Mouse (Mus musculus) megakaryocyte, embryonic 14.5 days (primary cell): Measurements from ENCODE around the gene Cap2. TPM values are rescaled to one million over a fixed set of nuclear protein-coding genes. Genes with fewer than 3 reads are reported as not detected.

Experiments
- H3K27me3 ChIP-seq: replicated peaks from 2 replicates; pipeline ENCODE3; 2012; ENCODE audit warnings: inconsistent platforms
- H3K36me3 ChIP-seq: replicated peaks from 2 replicates; pipeline ENCODE3; 2012; ENCODE audit warnings: low read length, inconsistent platforms, mixed read lengths
- H3K4me1 ChIP-seq: 2 replicates; pipeline ENCODE4 v1.6.1; 2012; ENCODE audit warnings: inconsistent platforms
- H3K4me3 ChIP-seq: replicated peaks from 2 replicates; pipeline ENCODE3; 2012; ENCODE audit warnings: moderate library complexity, mild to moderate bottlenecking, inconsistent platforms
- H3K9me3 ChIP-seq: 2 replicates; pipeline ENCODE4 v1.6.1; 2012; ENCODE audit warnings: inconsistent platforms
- FLI1 ChIP-seq: IDR thresholded peaks from 2 replicates; pipeline ENCODE4 v1.6.1; 2012; ENCODE audit warnings: low read length, inconsistent platforms, mixed read lengths
- GATA1 ChIP-seq: IDR thresholded peaks from 3 replicates; pipeline ENCODE4 v1.6.1; 2012; ENCODE audit warnings: mixed read lengths, low read length, inconsistent platforms, borderline replicate concordance
- polyA plus RNA-seq: library from polyadenylated mRNA; stranded (reverse); fragments of >175 nt; gene quantifications from 2 replicates; pipeline ENCODE4 v1.2.3, GENCODE M21; 2012; ENCODE audit warnings: low replicate concordance; ENCODE audit not compliant: insufficient read depth

Cap2 gene
- polyA plus RNA-seq, 1 experiment: 1.5 TPM

DNA sequence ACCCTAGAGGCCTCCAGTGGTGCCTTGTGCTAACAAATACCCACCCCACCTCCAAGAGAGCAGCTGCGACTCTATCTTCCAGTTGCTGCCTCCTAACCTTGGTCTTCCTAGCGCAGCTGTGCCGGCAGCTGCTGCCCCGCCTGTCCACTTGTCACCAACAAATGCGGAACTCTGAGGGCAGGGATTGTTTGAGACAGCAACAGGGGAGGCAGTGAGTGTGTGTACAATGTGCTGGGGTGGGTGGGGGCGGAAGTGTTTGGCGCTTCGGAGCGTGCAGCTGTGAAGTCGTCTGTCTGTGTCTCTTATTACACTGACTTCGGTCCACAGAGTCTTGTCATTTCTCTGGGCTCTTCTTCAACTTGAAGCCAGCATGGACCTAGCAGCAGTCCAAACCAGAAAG is 118.0 kb downstream of the Cap2 start:
- Histone ChIP-seq H3K27me3 (peaks cover 18% of the 10 kb centered on the region), H3K4me1 (no peaks in the 10 kb centered on the region), H3K36me3 (no peaks in the 10 kb centered on the region), H3K9me3 (peaks cover 10% of the 10 kb centered on the region), H3K4me3 (peak overlapping the region; percentile 3)
- TF ChIP-seq FLI1: no peak
- no peak for TF ChIP-seq GATA1

DNA sequence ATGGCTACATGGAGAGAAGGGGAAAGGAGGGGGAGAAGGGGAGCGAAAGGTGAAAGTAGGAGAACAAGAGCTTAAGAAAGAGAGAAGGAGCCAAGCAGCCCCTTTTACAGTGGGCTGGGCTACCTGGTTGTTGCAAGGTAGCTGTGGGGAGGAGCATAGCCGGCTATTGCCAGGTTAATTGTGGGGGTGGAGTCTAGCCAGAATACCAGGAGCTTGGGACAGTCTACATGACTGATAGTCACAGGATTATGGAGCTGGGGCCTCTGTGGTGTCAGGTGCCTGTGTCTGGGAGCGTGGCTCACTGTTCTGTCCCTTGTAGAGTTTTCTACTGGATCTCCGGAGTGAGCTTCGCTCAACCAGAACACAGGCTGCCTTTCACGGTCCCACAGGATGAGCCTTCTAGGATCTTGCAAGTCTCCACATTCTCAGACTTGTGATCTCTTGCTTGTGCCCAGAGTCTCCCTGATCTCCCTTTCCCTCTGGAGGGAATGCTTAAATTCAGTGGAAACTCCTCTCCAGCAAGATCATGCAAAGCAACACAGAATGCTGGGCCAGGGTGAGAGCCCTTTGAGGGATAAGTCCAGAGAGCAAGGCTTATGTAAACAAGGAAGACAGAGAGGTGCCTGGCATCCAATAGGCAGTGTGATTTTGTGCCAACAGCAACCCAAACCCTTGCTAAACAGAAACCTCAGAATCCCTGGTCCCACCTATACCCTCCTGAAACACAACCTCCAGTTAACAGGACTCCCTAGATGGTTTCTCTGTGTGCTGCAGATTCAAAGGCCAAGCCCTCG is 119.5 kb downstream of the Cap2 start:
- TF ChIP-seq GATA1: no peak
- TF ChIP-seq FLI1: no peak
- no peaks in the 10 kb centered on the region for H3K36me3 ChIP-seq
- peaks cover 16% of the 10 kb centered on the region for H3K27me3 ChIP-seq
- H3K4me1 ChIP-seq: no peaks in the 10 kb centered on the region
- H3K9me3 ChIP-seq: peaks cover 10% of the 10 kb centered on the region; the same call in 1 of the 2 replicates
- H3K4me3 ChIP-seq: no peak overlapping the region

DNA sequence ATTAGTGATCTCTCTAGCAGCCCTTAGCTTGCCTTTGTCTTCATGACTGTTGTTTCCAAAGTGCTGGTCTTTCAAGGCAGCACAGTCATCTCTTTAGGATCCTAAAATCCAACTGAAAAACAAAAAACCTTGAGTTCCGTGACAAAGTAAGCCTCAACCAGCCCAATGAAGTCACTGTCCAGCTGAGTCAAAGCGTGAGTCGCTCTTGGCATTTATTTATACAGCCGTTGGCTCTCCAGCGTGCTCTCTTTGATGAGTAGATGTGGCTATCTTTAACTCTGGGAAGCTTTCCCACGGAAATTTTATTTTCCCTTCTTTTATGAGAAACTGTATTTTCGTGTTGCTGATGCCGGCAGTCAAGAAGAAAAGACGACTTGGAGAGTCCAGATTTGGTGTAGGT is 125.0 kb downstream of the Cap2 start:
- H3K36me3 ChIP-seq: no peaks in the 10 kb centered on the region
- no peak for TF ChIP-seq FLI1
- TF ChIP-seq GATA1: no peak
- H3K4me3 ChIP-seq: no peak overlapping the region
- no peaks in the 10 kb centered on the region for H3K4me1 ChIP-seq
- H3K9me3 ChIP-seq: peaks cover 10% of the 10 kb centered on the region; the same call in 1 of the 2 replicates
- peaks cover 10% of the 10 kb centered on the region for H3K27me3 ChIP-seq

DNA sequence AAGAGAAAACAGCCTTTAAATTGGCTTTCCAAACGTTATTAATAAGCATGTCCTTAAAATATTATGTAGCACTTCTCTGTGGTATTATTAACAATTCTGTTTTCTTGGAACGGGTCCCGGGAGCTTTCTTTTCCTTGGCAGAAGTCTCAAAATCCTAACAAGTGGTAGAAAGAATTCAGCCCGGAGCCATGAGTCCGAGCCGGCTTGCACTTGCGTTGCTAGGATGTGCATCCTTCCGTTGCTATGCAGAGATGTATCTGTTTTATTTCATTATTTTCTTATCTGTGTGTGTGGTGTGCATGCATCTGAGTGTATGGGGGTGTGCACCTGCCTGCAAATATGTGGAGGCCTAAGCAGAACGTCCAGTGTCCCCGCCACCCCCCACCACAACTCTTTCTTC is 126.2 kb downstream of the Cap2 start:
- no peak for TF ChIP-seq FLI1
- no peak for TF ChIP-seq GATA1
- peaks cover 8% of the 10 kb centered on the region; the same call in 1 of the 2 replicates for H3K9me3 ChIP-seq
- H3K4me1 ChIP-seq: no peaks in the 10 kb centered on the region
- H3K4me3 ChIP-seq: no peak overlapping the region
- H3K36me3 ChIP-seq: no peaks in the 10 kb centered on the region
- peaks cover 7% of the 10 kb centered on the region for H3K27me3 ChIP-seq

DNA sequence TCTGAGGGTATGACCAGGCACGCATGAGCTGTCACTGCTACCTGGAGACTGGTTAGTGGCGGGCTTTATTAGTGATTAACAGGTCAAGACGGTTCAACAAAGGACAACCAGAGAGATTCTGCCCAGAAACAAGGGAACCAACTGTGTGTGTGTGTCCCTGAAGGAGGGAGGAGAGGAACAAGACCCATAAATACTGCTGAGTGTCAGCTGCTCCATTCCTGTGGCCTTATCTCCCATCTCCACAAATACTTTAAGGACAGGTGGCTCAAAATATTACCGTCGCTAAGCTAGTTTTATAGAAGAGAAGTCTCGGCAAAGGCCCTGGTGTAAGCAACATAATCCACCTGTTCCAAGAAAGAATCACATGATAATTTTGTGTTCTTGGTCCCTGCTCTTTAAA is 127.7 kb downstream of the Cap2 start:
- H3K27me3 ChIP-seq: peaks cover 3% of the 10 kb centered on the region
- H3K4me1 ChIP-seq: peaks cover 8% of the 10 kb centered on the region
- no peaks in the 10 kb centered on the region for H3K9me3 ChIP-seq
- H3K36me3 ChIP-seq: no peaks in the 10 kb centered on the region
- no peak overlapping the region for H3K4me3 ChIP-seq
- TF ChIP-seq FLI1 (no peak), GATA1 (no peak)

DNA sequence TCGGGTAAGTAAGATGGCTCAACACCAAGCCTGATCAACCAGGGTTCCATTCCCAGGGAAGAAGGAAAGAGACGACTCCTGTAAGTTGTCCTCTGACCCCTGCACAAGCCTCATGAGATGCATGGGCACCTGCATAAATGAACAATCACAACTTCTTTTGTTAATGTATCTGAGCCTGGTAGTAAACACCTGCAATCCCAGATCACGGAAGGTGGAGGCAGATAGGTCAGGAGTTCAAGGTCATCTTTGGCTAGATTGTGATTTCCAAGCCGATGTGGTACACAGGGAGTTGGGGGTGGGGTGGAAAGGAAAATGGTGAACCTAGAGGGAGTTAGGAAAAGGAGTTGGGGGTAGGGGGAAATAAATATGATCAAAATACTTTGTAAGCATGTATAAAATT is 131.1 kb downstream of the Cap2 start:
- Histone ChIP-seq H3K27me3 (peaks cover 3% of the 10 kb centered on the region), H3K4me3 (no peak overlapping the region), H3K36me3 (peaks cover 6% of the 10 kb centered on the region), H3K4me1 (peaks cover 8% of the 10 kb centered on the region), H3K9me3 (peaks cover 17% of the 10 kb centered on the region)
- no peak for TF ChIP-seq GATA1
- TF ChIP-seq FLI1: no peak

DNA sequence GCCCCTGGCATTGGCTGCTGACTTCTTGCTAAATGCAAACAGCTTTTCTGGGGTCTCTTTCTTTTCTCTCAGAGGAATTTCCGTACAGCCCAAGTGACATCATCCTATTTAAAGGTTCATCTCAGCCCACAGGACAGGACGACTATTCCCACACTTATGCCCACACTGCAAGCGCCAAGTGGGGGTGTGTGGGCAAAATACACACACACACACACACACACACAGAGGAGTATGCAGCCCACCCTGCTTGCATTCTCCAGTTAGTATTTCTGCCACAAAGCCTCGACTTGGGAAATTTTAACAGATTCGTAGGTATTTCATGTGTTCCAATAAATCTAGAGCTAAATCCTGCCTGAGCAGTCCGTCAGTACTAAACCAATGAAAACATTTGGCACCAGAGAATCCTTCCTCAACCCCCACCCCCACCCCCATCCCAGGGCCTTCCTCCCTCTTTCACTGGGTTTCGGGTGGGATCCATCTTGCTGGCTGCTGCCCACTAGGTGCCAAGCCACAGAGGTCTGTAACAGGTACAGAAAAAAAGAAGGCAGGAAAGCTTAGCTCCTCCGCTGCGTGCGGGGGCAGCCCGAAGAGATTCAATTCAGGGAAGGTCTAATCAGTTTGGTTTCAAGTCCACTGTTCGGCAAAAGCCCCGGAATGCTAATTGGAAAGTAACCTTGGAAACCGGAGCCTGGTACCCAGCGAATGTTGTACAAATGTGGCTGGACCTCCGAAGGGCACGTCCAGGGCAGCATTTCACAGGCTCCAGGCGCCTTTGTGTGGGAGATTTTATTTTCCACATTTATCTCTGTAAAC is 131.9 kb downstream of the Cap2 start:
- TF ChIP-seq FLI1: no peak
- no peak for TF ChIP-seq GATA1
- Histone ChIP-seq H3K9me3 (peaks cover 18% of the 10 kb centered on the region), H3K4me3 (no peak overlapping the region), H3K27me3 (peaks cover 3% of the 10 kb centered on the region), H3K4me1 (peaks cover 8% of the 10 kb centered on the region), H3K36me3 (peaks cover 6% of the 10 kb centered on the region)

DNA sequence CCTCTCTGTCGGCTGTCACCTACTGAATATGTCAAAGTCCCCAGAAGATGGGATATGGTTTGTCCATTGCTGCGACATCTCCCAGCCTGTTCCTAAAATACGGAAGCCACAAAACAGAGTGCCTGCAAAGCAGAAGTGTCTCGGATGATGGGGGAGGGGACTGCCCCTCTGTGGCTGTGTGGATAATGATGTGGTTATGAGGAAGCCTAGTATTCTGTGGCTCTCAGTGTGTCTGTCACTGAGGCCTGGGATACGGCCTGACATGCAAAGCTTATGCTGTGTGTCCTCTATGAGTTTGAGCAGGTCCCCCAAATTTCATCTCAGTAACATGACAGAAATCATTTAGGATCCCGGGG is 132.5 kb downstream of the Cap2 start:
- Histone ChIP-seq H3K4me1 (peaks cover 13% of the 10 kb centered on the region), H3K36me3 (peaks cover 6% of the 10 kb centered on the region), H3K9me3 (peaks cover 18% of the 10 kb centered on the region), H3K27me3 (peaks cover 3% of the 10 kb centered on the region), H3K4me3 (peak overlapping the region; percentile 42)
- TF ChIP-seq FLI1 (no peak), GATA1 (no peak)

DNA sequence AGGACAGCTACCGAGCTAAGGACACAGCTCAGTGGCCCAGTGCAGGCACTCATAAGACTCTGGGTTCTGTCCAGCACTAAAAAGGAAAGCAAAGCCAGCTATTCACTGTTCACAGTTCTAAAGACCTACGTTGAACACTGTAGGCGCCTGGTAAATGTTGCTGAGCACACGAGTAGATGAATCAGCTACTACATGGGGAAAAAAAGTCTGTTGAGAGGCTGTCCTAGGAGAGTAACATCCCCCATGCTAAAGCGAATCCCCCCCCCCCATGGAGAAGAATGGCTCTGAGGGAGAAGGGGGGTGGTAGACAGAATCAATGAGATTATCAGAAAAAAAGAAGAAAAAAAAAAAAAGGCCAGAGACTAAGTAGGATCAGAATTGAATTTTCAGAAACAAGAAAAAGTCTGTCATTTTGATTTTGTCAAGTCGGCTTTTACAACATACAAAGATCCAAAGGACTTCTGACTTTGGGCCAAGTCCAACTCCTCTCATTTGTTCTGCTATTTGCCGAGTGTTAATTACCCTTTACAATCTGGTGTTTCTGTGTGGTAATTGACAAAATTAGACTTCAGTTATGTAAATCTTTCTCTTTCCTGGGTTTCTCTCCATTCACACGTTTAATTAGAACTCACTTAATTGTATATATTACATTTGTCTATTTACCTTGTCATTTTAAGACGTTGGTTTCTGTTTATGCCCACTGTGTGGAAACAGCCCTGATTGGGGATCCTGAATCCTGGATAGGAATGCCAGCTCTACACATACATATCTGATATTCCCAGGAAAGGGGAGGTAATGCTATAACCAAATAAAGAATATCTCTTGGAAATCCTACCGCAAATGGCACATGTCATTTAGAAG is 139.2 kb downstream of the Cap2 start:
- H3K4me1 ChIP-seq: peaks cover 7% of the 10 kb centered on the region
- no peaks in the 10 kb centered on the region for H3K27me3 ChIP-seq
- H3K9me3 ChIP-seq: peaks cover 28% of the 10 kb centered on the region
- TF ChIP-seq FLI1 (no peak), GATA1 (no peak)
- H3K36me3 ChIP-seq: peaks cover 6% of the 10 kb centered on the region
- no peak overlapping the region for H3K4me3 ChIP-seq
